Mouse (Mus musculus): ENCODE measurements around the gene Tifab.

The Tifab gene

DNA sequence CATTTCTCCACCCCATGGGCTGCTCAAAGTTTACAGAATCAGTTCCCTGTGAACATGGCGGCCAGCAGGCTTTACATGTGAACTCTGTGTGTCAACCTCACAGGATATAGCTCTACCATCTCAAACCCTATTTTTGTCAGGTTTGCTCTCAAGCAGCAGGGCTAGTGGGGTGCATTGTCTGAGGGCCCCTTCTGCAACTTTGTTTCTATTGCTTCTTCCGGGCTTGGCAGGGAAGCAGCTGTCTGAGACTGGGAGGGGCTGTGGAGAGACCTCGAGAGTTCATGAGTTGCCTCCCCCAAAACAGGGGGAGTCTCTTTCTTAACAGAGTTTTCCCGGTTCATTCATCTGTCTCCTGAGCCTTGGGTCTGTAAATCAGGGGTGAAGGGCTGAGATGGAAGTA is 2.8 kb downstream of the Tifab start:
- no peak for DNase-seq

GRCm38 (mm10) chr13:56172901-56173545 is 5.7 kb downstream of the Tifab start:
- DNase-seq: no peak

DNA sequence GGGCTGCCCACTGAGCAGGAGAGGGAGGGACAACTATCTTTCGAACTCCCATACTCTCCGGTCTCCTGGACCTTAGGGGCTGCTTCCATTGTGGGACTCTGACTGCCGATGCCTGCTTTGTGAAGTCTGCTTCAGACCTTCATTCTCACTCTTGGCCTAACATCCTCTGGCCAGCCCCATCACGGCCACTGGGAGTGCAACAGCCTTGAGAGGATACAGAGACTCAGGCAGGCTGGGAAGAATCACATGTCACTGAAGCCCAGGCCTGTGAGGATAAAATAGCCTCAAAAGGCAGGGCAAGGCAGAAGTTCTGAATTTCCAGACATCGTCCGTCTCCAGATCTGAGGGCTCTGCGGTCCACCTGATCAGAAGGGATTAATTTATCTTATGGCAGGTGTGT is 6.6 kb downstream of the Tifab start:
- no peak for DNase-seq

DNA sequence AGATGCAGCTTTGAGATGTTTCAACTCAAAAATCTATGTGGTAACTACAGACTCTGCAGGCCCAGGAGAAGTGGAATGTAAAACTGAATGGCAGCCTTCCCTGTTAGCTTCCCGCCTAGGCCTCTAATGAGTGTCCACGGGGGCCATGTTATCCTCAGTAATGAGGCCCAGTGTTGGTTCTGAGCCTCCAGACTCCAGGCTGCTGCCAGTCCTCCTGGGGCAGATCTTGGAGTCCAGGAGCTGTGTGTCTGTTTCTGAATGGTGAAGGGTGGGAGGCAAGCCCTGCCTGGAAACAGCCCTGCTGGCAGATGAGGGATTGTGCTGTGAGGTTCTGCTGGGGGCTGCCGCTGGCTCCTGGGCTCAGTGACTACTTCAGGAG is 10.3 kb downstream of the Tifab start:
- no peak for DNase-seq

- no peak for DNase-seq
These were observed 11.0 kb downstream of the Tifab start for GRCm38 (mm10) chr13:56167446-56168402.

GRCm38 (mm10) chr13:56165561-56165960 is 13.1 kb downstream of the Tifab start:
- no peak for DNase-seq

DNA sequence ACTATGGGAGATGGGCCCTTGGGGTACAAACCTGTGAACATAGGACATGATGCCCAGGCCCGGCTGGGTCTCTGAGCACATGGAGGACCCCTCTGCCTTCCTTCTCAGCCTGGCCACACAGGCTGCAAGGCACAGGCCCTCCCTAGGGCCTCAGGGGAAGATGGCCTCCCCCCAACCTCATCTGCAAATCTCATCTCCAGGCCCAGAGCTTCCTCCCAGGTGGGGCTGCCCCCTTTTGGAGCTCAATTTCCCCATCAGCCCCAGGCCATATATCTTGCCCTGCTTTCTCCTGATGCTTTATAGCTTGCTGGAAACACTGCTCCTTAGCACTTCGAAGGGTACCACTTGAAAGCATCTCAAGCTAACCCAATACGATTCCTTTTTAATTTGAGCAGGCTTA is 14.3 kb downstream of the Tifab start:
- no peak for DNase-seq

DNA sequence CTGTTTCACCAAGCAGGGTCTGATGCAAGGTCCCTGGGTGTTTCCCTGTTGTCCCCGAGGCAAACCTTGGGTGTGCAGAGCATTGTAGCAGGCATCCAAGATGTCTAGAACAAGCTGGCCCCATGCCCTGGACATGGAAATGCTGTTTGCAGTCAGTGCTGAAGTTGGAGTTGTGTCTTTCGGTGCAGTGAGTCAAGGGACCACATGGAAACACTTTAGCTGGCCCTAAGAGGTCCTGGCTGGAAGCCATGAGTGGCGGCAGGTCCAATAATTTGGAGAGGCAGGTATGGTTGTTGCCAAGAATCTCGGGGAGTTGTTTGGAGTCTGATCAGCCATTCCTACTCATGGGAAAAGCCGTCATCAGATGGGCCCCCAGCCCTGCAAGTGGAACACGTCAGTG is 14.9 kb downstream of the Tifab start:
- DNase-seq: no peak

GRCm38 (mm10) chr13:56162859-56163258 is 15.8 kb downstream of the Tifab start:
- DNase-seq: no peak

DNA sequence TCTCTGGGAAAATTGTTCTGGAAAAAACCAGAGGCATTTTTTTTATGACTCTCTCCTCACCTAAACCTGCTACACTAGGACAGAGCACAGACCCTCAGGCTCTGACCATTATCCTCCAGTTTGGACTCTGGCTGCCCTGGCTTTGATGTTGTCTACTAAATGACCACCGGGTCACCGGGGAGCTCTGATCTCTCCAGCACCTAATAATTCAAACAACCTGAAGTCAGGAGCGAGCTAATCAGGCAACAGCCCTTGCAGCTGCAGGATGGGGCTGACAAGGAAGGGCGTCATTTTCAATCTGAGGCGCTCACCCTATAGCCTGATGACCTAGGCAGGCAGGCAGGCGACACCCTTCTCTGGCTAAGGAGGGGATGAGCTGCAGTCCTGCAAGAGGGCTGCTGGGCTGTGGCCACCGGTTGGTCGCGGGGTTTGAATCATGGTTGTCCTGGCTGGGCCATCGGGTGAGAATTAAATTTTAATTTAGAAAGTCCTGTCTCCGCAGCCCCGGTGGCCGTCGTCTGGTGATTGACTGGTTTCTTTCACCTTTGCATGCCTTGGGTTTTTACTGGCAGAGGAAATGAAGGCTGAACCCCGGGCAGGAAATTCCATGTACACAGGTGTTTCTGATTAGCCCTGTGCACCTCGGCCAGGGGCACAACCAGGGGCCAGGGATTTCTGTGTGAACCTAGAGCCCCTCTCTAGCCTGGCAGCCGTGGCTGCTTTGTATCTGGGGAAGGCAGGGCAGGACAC is 18.9 kb downstream of the Tifab start:
- DNase-seq: no peak

DNA sequence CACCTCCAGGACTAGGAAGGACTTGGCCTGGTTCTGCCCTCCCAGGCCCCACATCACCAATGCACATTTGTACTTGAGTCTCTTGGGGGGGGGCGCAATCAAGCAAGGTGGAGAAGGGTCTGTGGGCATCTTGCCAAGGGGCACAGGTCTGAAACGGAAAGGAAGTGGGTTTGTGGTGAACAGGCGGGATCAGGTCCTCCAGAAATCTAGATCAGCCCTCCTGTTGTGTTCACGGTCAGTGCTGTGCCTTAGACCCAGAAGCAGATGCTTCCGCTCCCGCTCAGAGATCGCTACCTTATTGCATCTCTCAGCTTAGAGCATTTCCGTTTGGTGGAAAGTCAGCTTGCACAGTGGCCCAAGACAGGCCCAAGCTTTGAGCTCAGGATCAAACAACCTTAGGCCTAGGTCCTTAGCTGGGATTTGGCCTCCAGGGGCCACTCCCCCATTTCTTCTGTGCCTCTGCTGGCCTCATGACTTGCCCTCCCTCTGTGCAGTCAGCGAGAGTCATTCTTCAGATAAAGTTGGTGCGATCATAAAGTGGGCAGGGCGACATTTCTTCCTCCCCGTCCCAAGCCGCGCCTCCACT is 19.6 kb downstream of the Tifab start:
- no peak for DNase-seq

DNA sequence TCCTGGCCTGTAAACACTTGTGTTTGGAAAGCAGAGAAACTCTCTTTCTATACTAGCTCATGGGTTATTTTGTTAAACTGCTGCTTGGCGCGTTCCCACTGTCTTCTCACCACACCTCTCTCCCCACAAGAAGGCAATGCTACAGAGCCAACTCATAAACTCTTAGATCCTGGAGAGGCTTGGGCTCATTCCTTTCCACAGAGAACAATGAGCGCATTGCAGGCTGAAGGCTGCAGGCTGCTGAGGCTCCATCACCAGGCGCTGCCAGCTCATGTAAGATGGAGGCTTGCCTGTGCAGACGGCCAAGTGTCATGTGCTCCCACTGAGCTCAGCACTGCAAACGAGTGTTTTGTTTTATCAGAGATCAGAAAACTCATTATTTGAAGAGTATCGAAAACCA is 23.0 kb downstream of the Tifab start:
- no peak for DNase-seq

DNA sequence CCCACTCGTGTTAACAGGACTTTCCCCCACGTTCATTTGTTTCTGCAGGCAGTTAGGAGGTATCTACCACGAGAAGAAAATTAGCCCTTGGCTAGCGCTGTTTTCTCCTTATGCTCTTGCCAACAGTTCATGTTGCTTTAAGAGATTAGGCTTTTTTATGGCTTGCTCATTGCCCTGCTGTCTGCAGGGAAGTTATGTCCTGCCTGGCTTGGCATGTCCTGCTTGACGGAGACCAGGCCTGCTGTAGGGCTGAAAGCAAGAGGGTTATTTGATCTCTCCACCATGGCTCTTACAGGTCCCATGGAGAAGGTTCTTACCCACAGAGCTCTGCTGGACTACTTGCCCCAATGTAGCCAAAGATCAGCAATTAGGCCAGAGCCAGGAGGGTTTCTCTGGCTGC is 23.6 kb downstream of the Tifab start:
- DNase-seq: no peak

DNA sequence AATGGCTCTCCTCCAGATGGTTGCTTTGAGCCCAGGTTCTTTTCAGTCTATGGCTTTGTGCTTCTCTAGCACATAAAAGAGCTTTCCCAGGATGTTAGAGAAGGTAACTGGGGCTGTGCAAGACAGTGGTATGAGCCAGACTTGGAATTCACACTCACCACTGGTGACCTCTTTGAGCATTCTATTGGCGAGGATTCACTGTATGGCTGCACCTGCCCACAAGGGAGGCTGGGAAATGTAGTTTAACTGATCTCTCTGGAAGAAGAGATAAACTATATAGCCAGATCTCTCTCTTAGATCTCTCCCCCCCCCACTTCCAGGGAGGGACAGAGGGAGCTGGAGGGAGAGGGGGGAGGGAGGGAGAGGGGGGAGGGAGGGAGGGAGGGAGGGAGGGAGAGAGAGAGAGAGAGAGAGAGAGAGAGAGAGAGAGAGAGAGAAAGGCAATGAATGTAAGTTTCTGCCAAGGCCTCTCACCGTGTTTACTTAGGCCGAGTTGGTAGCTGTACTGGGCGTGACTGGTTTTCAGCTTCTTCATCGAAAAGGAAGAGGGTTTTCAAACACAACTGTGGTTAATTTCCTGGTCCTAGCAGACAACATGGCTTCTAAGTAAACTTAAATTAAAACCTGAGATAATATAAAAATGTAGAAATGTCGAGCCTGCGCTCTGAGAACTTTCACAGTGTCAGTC is 25.8 kb downstream of the Tifab start:
- DNase-seq: no peak

GRCm38 (mm10) chr13:56151404-56152226 is 27.1 kb downstream of the Tifab start:
- DNase-seq: peak; percentile 19

GRCm38 (mm10) chr13:56145523-56145922 is 33.2 kb downstream of the Tifab start:
- no peak for DNase-seq

- no peak for DNase-seq
These were observed 34.7 kb downstream of the Tifab start for GRCm38 (mm10) chr13:56144021-56144420.

DNA sequence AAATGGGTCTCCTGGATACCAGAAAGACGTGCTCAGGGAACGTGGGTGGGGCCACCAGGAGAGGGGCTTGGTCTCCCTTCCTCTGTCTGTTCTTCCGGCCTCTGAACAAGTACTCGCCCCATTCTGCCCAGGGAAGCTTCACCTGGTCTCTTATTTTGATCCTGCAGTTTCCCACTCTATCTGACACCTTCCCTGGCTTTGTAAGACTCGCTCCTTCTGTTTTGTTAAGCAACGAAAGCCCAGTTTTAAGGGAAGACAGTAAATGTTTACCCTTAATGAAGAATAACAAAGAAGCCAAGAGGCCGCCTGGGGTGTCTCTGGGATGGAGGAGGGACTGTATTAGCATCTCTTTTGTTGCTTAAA is 35.6 kb downstream of the Tifab start:
- DNase-seq: no peak

DNA sequence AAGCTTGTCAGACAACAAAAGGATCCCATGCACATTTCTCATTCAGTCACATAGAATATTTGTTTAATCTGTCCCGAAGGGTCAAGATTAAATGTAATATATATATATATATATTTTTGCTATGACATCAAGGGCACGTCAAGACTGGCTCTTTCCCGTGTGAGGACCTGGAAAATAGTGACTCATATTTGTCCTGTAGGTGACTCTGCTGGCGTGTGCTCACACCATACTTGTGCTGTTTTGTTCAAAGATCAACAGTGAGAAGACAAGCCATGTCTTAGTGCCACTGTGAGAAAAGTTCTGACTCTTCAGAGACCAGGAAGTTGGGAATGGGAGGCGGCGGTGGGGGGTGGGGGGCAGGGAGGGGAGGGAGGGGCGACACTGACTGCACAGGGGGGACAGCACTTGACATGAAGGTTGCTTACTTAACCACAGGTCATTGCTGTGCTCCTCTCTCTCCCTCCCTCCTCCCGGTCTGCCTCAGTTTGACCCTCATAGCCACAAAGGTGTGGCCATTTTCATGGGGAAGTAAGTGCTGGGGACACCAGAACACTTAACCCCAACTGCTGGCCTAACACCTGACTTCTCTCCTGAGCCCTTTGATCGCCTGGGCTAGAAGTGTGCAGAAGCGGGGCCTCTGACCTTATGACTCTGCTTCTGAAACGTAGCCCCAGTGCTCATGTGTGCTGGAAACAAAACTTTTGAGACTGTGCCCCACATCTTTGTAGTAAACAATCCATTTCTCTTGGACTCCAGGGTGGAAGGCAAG is 36.1 kb downstream of the Tifab start:
- no peak for DNase-seq

DNA sequence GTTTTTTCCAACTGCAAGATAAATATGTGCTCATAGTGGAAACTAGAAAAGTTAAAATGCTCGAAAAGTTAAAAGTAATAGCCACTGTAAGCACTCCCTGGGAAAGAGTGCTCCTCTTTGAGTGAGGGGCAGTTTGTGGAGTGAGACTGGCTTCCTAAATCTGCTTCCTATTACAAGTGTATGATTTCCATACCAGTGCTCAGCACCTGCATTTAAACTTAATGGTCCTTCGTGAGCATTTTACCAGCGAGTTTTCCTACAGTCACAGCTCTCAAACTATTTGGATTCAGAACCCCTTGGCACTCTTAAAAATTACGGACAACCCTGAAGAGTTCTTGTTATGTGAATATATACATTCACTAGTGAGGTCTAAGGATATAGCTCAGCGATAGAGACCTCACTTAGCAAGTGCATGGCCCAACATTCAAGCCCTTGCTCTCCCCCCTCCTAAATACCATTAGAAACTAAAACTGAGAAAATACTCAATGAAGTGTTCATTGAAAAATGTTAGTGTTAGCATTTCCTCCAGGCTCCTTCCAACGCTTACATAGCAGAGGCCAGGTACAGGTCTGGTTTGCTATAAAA is 39.4 kb downstream of the Tifab start:
- no peak for DNase-seq

GRCm38 (mm10) chr13:56136200-56136599 is 42.5 kb downstream of the Tifab start, which contains the start of gene H2afy:
H2afy (minus strand) TSS chr13:56136361.
- DNase-seq: no peak

Data from cerebellum, adult 11 months (tissue).